Mouse (Mus musculus) ES-E14 (cell line): ENCODE measurements at regions not wholly inside any gene's neighbourhood (a gene's known extent, or its start where the extent isn't known, plus 50 kb on each side); places are given as distances from the start of the nearest gene placed in this dataset.

Experiments
- CHD2 ChIP-seq: IDR thresholded peaks from 2 replicates; pipeline ENCODE4 v1.6.1; 2014; ENCODE audit warnings: mild to moderate bottlenecking, low read depth, low read length, inconsistent platforms
- HCFC1 ChIP-seq: IDR thresholded peaks from 2 replicates; pipeline ENCODE4 v1.6.1; 2012; ENCODE audit warnings: low read length, inconsistent platforms, borderline replicate concordance; ENCODE audit not compliant: insufficient read depth
- ZNF384 ChIP-seq: IDR thresholded peaks from 2 replicates; pipeline ENCODE4 v1.6.1; 2012; ENCODE audit warnings: low read depth, low read length, inconsistent platforms

DNA sequence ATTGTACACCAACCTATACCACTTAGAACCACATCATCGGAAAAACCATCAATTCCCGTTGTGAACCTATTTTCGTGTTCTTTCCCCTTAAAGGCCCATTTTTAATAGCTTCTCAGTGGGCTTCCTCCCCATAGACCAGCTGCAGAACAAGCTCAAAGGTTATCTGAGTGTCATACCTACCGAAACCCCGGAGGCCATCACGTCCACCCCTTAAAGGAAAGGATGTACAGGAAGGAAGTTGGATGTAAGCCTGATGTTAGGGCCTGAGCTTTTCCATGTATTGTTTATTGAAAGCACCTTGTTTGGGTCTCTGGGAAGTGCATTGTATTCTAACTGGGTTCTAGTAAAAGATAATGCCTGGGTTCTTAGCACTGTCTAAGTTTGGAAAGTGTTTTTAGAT lies 69.6 kb downstream of the Fam110c start:
- TF ChIP-seq HCFC1 (no peak), ZNF384 (no peak), CHD2 (no peak)
